Mouse (Mus musculus) stomach, postnatal 0 days (tissue): ENCODE results near the gene Clk3.

Experiments used
- CTCF ChIP-seq: IDR thresholded peaks from 2 replicates; pipeline ENCODE4 v1.5.1; 2016; ENCODE audit warnings: antibody characterized with exemption, low read depth, mild to moderate bottlenecking, moderate library complexity
- EP300 ChIP-seq: optimal IDR thresholded peaks from 2 replicates; pipeline ENCODE3; 2016; ENCODE audit warnings: antibody characterized with exemption

GRCm38 (mm10) chr9:57761563-57762551 is 3.8 kb downstream of the Clk3 start:
- TF ChIP-seq CTCF (no peak), EP300 (no peak)
